Mouse (Mus musculus) CH12.LX (cell line): ENCODE measurements around the gene Ccdc51. TPM values are rescaled to one million over a fixed set of nuclear protein-coding genes. Genes with fewer than 3 reads are reported as not detected.

Experiments used
- DNase-seq: peaks from one replicate; pipeline ENCODE4 v3.0.0-alpha.2; 2013; ENCODE audit errors: extremely low read depth
- H3K27ac ChIP-seq: 2 replicates; pipeline ENCODE4 v1.5.1; 2012; ENCODE audit warnings: low read depth, mild to moderate bottlenecking, control low read depth, moderate library complexity; ENCODE audit not compliant: insufficient read depth
- H3K27me3 ChIP-seq: replicated peaks from 2 replicates; pipeline ENCODE3; 2012; ENCODE audit warnings: inconsistent platforms
- H3K36me3 ChIP-seq, 2 experiments: replicated peaks in 1 of 2; 2 replicates each; pipeline versions ENCODE3 to v1.6.1; 2012; ENCODE audit warnings: inconsistent platforms in 1 of 2, low read length in 1 of 2, mild to moderate bottlenecking in 1 of 2, mixed read lengths in 1 of 2, moderate library complexity in 1 of 2; ENCODE audit not compliant: control insufficient read depth in 1 of 2, insufficient read depth in 1 of 2
- H3K4me1 ChIP-seq, 2 experiments: 2 replicates each; pipeline ENCODE4 v1.6.1; 2012; ENCODE audit warnings: inconsistent platforms in 1 of 2, moderate library complexity in 1 of 2; ENCODE audit not compliant: insufficient read depth in 2 of 2, control insufficient read depth in 1 of 2
- H3K4me2 ChIP-seq: 2 replicates; pipeline ENCODE4 v1.6.1; 2012; ENCODE audit warnings: low read depth, mild to moderate bottlenecking, control low read depth; ENCODE audit not compliant: poor library complexity, insufficient read depth, severe bottlenecking
- H3K4me3 ChIP-seq, 3 experiments: fragments of 150-350 bp in 1 of 3; sonication (generic) in 1 of 3; replicated peaks in 1 of 3; 2 replicates each; pipeline versions ENCODE3 to v1.5.1; 2011 to 2012; ENCODE audit warnings: low read depth in 2 of 3, low read length in 2 of 3, mild to moderate bottlenecking in 2 of 3, moderate library complexity in 2 of 3, control low read depth in 1 of 3, improper control_type of control experiment in 1 of 3, inconsistent platforms in 1 of 3, mixed read lengths in 1 of 3; ENCODE audit not compliant: poor library complexity in 1 of 3
- H3K79me2 ChIP-seq: replicated peaks from 2 replicates; pipeline ENCODE4 v1.6.1; 2012; ENCODE audit warnings: mild to moderate bottlenecking, moderate library complexity; ENCODE audit not compliant: control insufficient read depth, poor library complexity, insufficient read depth, severe bottlenecking; ENCODE audit errors: extremely low read depth
- H3K9ac ChIP-seq: 2 replicates; pipeline ENCODE4 v1.6.1; 2012; ENCODE audit warnings: low read depth, mild to moderate bottlenecking, control low read depth, moderate library complexity; ENCODE audit not compliant: insufficient read depth
- H3K9me3 ChIP-seq: replicated peaks from 2 replicates; pipeline ENCODE3; 2012; ENCODE audit warnings: low read length, inconsistent platforms, mixed read lengths
- CHD1 ChIP-seq: IDR thresholded peaks from 2 replicates; pipeline ENCODE4 v1.6.1; 2012; ENCODE audit warnings: low read depth, low read length, improper control_type of control experiment, inconsistent platforms
- GABPA ChIP-seq: IDR thresholded peaks from 2 replicates; pipeline ENCODE4 v1.6.1; 2012; ENCODE audit warnings: low read depth, low read length, improper control_type of control experiment, inconsistent platforms; ENCODE audit not compliant: insufficient replicate concordance
- JUN ChIP-seq: IDR thresholded peaks from 2 replicates; pipeline ENCODE4 v1.6.1; 2011; ENCODE audit warnings: low read depth, mild to moderate bottlenecking, low read length, improper control_type of control experiment, moderate library complexity; ENCODE audit not compliant: insufficient read depth
- NRF1 ChIP-seq: IDR thresholded peaks from 2 replicates; pipeline ENCODE4 v1.6.1; 2014; ENCODE audit warnings: low read depth, mild to moderate bottlenecking, inconsistent platforms, low read length, improper control_type of control experiment, moderate library complexity
- PAX5 ChIP-seq: IDR thresholded peaks from 2 replicates; pipeline ENCODE4 v1.6.1; 2012; ENCODE audit warnings: low read length, inconsistent platforms, mixed read lengths
- RCOR1 ChIP-seq: conservative IDR thresholded peaks from 2 replicates; pipeline ENCODE4 v1.6.1; 2012; ENCODE audit warnings: low read depth, mild to moderate bottlenecking, inconsistent platforms, low read length, improper control_type of control experiment
- SMC3 ChIP-seq: IDR thresholded peaks from 2 replicates; pipeline ENCODE4 v1.6.1; 2011; ENCODE audit warnings: low read depth, low read length, improper control_type of control experiment
- TCF12 ChIP-seq: IDR thresholded peaks from 2 replicates; pipeline ENCODE4 v1.6.1; 2014; ENCODE audit warnings: low read depth, mild to moderate bottlenecking, inconsistent platforms, low read length, improper control_type of control experiment
- UBTF ChIP-seq: IDR thresholded peaks from 2 replicates; pipeline ENCODE4 v1.6.1; 2012; ENCODE audit warnings: low read depth, mild to moderate bottlenecking, inconsistent platforms, low read length, improper control_type of control experiment, moderate library complexity
- USF1 ChIP-seq: IDR thresholded peaks from 2 replicates; pipeline ENCODE4 v1.6.1; 2014; ENCODE audit warnings: low read depth, mild to moderate bottlenecking, inconsistent platforms, low read length, improper control_type of control experiment
- ZMIZ1 ChIP-seq: IDR thresholded peaks from 2 replicates; pipeline ENCODE4 v1.6.1; 2012; ENCODE audit warnings: low read depth, mild to moderate bottlenecking, inconsistent platforms, low read length, improper control_type of control experiment
- ZNF384 ChIP-seq: IDR thresholded peaks from 2 replicates; pipeline ENCODE4 v1.6.1; 2012; ENCODE audit warnings: low read depth, low read length, improper control_type of control experiment, inconsistent platforms
- dilution Hi-C: fragments of 300-500 bp; cut with MboI; formaldehyde crosslinking; loops from 2 replicates; pipeline ENCODE4 v1.14.3; 2020; ENCODE audit warnings: low sequenced_read_pairs; ENCODE audit not compliant: extremely low pct_unique_long_range_greater_than_20kb, extremely low pct_ligation_motif_present
- in situ Hi-C: fragments of 300-500 bp; cut with MboI; formaldehyde crosslinking; loops from 3 replicates; pipeline ENCODE4 v1.14.3; 2019; ENCODE audit warnings: low sequenced_read_pairs, low pct_ligation_motif_present, low pct_unique_long_range_greater_than_20kb, mixed read lengths
- polyA plus RNA-seq: library from polyadenylated mRNA; unstranded; fragments of >175 nt; gene quantifications from 2 replicates; pipeline ENCODE4 v1.2.1, GENCODE M21; 2012; ENCODE audit warnings: low read depth; ENCODE audit not compliant: insufficient read length
- total RNA-seq, 2 experiments: library from RNA; depleted of rRNA; stranded (reverse); fragments of 300-350 nt in 1 of 2; fragments of >200 nt in 1 of 2; gene quantifications; 2 replicates each; pipeline ENCODE4 v1.2.3; 2012 to 2014

Gene Ccdc51
- total and polyA plus RNA-seq, 3 experiments, result 7.6 to 18.2 (median 16.2) TPM

DNA sequence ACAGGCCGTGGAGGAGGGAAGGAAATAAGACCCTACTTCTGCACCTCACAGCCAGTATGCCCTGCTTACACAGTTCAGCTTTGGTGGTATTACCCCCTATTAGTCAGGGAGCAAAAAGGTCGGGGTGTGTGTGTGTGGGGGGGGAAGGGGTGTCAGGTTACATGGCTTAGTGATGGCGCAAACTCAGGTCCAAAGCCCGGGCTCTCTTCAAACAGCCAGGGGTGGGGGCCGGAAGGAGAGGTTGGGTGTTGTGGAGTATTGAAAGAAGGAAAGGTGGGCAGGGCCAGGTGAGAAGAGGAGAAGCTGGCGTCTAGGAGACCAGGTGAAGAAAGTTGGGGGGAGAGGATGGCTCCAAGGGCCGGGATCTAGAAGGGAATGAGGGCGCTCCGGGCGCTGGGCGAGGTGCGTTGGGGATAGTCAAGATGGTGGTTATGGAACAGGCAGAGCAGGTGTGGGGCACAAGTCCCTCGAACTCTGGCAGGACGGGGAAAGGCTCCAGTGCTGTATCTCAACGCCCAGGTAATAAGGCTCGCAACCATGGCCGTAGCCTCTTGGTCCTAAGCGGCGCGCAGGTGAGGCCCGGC, 12.4 kb downstream of the Ccdc51 start:
- no peaks in the 10 kb centered on the region for H3K79me2 ChIP-seq
- peak overlapping the region; percentile 52; the same call in 1 of the 2 replicates for H3K9ac ChIP-seq
- H3K27ac ChIP-seq, result no peak overlapping the region
- no peak for DNase-seq
- peak overlapping the region; percentile 95 for H3K4me2 ChIP-seq
- in situ Hi-C loops, result no loop called here
- peaks cover 24 to 36% of the 10 kb centered on the region in 2 experiments for H3K36me3 ChIP-seq
- peaks cover 54% of the 10 kb centered on the region for H3K27me3 ChIP-seq
- peaks cover 4 to 9% of the 10 kb centered on the region in 2 experiments; a peak in 2 of 4 replicates for H3K4me1 ChIP-seq
- TF ChIP-seq TCF12, result no peak
- no peak for TF ChIP-seq PAX5
- dilution Hi-C loops, result no loop called here
- H3K4me3 ChIP-seq, result peak overlapping the region in 1 of 3 experiments; percentile 65
- H3K9me3 ChIP-seq, result no peaks in the 10 kb centered on the region

DNA sequence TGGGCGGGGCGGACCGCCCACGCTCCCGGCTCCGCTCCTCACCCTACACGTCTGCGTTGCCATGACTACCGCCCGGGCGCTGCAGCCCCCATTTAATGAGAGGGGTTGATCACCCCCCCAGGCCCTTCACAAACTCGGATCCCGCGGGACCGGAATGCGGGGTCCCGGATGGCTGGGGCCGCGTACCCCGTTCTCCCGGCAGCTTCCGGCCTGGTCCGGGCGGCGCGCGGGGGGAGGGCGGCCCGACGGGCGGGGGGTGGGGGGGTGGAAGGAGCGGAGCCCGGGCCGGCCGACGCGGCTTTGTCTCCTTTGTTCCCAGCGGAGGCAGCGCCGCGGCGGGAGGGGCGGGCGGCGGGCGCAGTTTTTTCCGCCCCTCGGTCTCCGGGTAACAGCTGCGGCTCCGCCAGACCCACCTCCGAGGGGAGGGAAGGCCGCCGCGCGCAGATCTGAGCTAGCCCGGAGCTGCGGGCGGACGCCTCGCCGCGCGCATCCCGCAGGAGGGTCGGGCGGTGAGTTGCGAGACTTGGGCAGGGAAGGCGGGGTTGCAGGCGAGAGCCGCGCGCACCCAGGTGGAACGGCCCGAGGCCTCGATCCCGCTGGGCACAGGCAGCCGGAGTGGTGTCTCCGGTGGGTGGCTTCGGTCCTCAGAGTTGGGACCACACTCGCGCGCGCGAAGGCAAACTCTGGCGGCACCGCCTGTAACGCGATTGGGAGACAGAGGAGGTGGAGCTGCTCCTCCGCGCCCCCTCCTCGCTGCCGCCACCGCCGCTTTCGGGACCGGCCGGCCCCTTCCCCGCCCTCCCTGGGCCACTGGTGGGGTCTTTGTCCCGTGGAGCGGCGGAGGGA, 13.1 kb downstream of the Ccdc51 start, which contains the start of gene Plxnb1:
Plxnb1 (plus strand) TSS at position 253 of the 846 bp plus-strand sequence.
- Histone ChIP-seq H3K4me1 (peaks cover 4 to 9% of the 10 kb centered on the region in 2 experiments; a peak in 2 of 4 replicates), H3K27me3 (peaks cover 61% of the 10 kb centered on the region), H3K9me3 (no peaks in the 10 kb centered on the region), H3K4me2 (peak within 1 kb of the TSS; percentile 95), H3K27ac (no peak within 1 kb of the TSS), H3K79me2 (no peaks in the 10 kb centered on the region)
- no peak for DNase-seq
- dilution Hi-C loops, result no loop called here
- TF ChIP-seq ZNF384, result no peak
- TF ChIP-seq RCOR1, result no peak
- TF ChIP-seq SMC3, result no peak
- no peak for TF ChIP-seq JUN
- TF ChIP-seq UBTF, result peak; percentile 56; the same call in 1 of the 2 replicates
- TF ChIP-seq NRF1, result 0 out of 2 replicates have a peak, but pooled peaks have one; percentile 17
- TF ChIP-seq, all 38 proteins: peak for 2
- in situ Hi-C loops, result no loop called here
- H3K9ac ChIP-seq, result peak within 1 kb of the TSS; percentile 52
- peaks cover 20 to 28% of the 10 kb centered on the region in 2 experiments for H3K36me3 ChIP-seq
- H3K4me3 ChIP-seq, result peak within 1 kb of the TSS in 2 of 3 experiments; percentile 23 to 65

DNA sequence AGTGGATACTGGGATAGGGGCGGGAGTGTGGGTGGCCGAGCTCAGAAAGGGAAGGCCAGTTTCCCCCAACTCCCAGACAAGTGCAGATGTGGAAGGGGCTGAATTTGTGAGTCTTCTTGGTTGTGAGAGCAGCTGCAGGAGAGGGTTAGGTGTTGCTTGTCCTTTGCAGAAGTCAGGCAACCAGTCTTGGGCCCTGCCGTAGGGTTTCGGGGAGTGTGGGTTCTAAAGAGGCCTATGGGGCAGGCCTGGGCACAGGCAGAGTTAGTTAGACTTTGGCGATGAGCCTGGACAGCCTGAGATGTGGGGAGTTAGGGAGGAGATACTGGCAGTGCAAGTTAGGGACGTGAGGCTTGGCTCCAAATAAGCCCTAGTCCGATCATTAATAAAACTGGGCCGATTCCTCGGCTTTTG, 14.0 kb downstream of the Ccdc51 start:
- DNase-seq, result no peak
- H3K79me2 ChIP-seq, result no peaks in the 10 kb centered on the region
- peaks cover 4 to 9% of the 10 kb centered on the region in 2 experiments; a peak in 2 of 4 replicates for H3K4me1 ChIP-seq
- no peak overlapping the region for H3K4me2 ChIP-seq
- no peak overlapping the region for H3K27ac ChIP-seq
- dilution Hi-C loops (no loop called here), in situ Hi-C loops (no loop called here)
- H3K9me3 ChIP-seq, result no peaks in the 10 kb centered on the region
- no peak overlapping the region for H3K4me3 ChIP-seq
- H3K27me3 ChIP-seq, result peaks cover 68% of the 10 kb centered on the region
- TF ChIP-seq USF1 (no peak), GABPA (no peak), ZNF384 (no peak), ZMIZ1 (no peak), TCF12 (no peak), CHD1 (no peak)
- peaks cover 12 to 19% of the 10 kb centered on the region in 2 experiments for H3K36me3 ChIP-seq
- H3K9ac ChIP-seq, result no peak overlapping the region
